Mouse (Mus musculus) hindbrain, postnatal 0 days (tissue): ENCODE data around the gene Pcdh10. TPM values are rescaled to one million over a fixed set of nuclear protein-coding genes. Genes with fewer than 3 reads are reported as not detected.
A peak's percentile ranks its signal among the peaks of the same experiment; 100 is the strongest.

Experiments used
- ATAC-seq: fragments of 200-750 bp; cut with Nextera tagmentation; 2 replicates; pipeline ENCODE4 v1.8.0; 2017; ENCODE audit warnings: mild to moderate bottlenecking, moderate TSS enrichment, moderate library complexity
- DNase-seq: peaks from one replicate; pipeline ENCODE4 v3.0.0-alpha.2; 2015; ENCODE audit warnings: low spot score
- H3K27ac ChIP-seq: fragments of 300-500 bp; sonication (generic); 2 replicates; pipeline ENCODE4 v1.5.1; 2014; ENCODE audit warnings: mild to moderate bottlenecking
- H3K27me3 ChIP-seq: fragments of 300-500 bp; sonication (generic); 2 replicates; pipeline ENCODE4 v1.6.1; 2014; ENCODE audit warnings: low read length, mixed read lengths; ENCODE audit not compliant: insufficient read depth
- H3K36me3 ChIP-seq: fragments of 300-500 bp; sonication (generic); 2 replicates; pipeline ENCODE4 v1.6.1; 2014; ENCODE audit warnings: low read length, mixed read lengths; ENCODE audit not compliant: insufficient read depth
- H3K4me1 ChIP-seq: fragments of 300-500 bp; sonication (generic); 2 replicates; pipeline ENCODE4 v1.6.1; 2014; ENCODE audit warnings: antibody characterized with exemption, low read length, mixed read lengths; ENCODE audit not compliant: insufficient read depth
- H3K4me2 ChIP-seq: fragments of 300-500 bp; sonication (generic); 2 replicates; pipeline ENCODE4 v1.6.1; 2014; ENCODE audit warnings: low read depth, mild to moderate bottlenecking, low read length, moderate library complexity, mixed read lengths
- H3K4me3 ChIP-seq: fragments of 300-500 bp; sonication (generic); 2 replicates; pipeline ENCODE4 v1.5.1; 2014; ENCODE audit warnings: low read length
- H3K9ac ChIP-seq: fragments of 300-500 bp; sonication (generic); replicated peaks from 2 replicates; pipeline ENCODE4 v1.6.1; 2014; ENCODE audit warnings: mild to moderate bottlenecking, low read length, moderate library complexity, mixed read lengths
- H3K9me3 ChIP-seq: fragments of 300-500 bp; sonication (generic); 2 replicates; pipeline ENCODE4 v1.6.1; 2016; ENCODE audit warnings: low read length, mixed read lengths
- CTCF ChIP-seq: IDR thresholded peaks from 2 replicates; pipeline ENCODE4 v1.5.1; 2016; ENCODE audit warnings: antibody characterized with exemption, control low read depth, low read depth
- WGBS: fragments of 180-500 bp; shearing (Covaris S2); extraction: QIAGEN DNeasy Blood & Tissue Kit; methylation state at CpG from one replicate; pipeline ENCODE4 v1.1.7; 2014; 5-methylcytosine and 5-hydroxymethylcytosine counted together
- polyA plus RNA-seq: library from polyadenylated mRNA; unstranded; fragments of >200 nt; fragmentation: Nextera tagmentation; extraction: Ambion mirVana; gene quantifications from 2 replicates; pipeline ENCODE4 v1.2.1, GENCODE M21; 2015
- total RNA-seq: library from RNA; depleted of rRNA; stranded (reverse); fragments of >200 nt; gene quantifications from 2 replicates; pipeline ENCODE4 v1.2.3, GENCODE M21; 2014

The Pcdh10 gene
- total and polyA plus RNA-seq, 2 experiments from 2014 or later, result 21.4 to 136 TPM

GRCm38 (mm10) chr3:45385451-45385850, 7.3 kb downstream of the Pcdh10 start:
- Histone ChIP-seq H3K27me3 (no peaks in the 10 kb centered on the region), H3K27ac (peak overlapping the region; percentile 72; the same call in 1 of the 2 replicates), H3K9me3 (no peaks in the 10 kb centered on the region), H3K9ac (peak overlapping the region; percentile 13; the same call in 1 of the 2 replicates), H3K36me3 (no peaks in the 10 kb centered on the region), H3K4me1 (no peaks in the 10 kb centered on the region), H3K4me2 (peak overlapping the region; percentile 50), H3K4me3 (peak overlapping the region; percentile 21)
- DNase-seq (no peak), ATAC-seq (no peak)
- no peak for TF ChIP-seq CTCF
- WGBS, result 34% methylated on average over 2 of the region's 2 CpGs

DNA sequence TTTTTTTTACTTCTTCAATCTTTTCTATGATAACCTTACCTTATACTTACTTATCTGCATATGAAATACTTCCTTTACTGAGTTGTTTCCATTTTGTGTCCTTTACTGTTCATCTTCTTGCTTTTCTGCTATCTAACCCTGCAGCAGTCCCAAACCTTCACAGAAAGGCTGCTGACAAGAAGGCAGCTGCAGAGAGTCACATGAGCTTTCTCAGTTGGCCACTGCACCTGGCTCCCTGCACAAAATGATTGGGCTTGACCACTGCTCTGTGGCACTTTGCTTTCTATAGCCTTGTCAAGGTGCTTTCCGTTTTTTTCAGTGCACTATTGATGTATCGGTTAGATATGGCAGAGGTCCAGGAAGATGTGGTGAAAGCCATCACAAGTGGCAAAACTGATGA, 8.3 kb downstream of the Pcdh10 start:
- WGBS, result 34% methylated on average over 2 of the region's 2 CpGs
- no peak for TF ChIP-seq CTCF
- H3K4me2 ChIP-seq, result peak overlapping the region; percentile 50
- peak overlapping the region; percentile 2; the same call in 1 of the 2 replicates for H3K4me3 ChIP-seq
- peak; percentile 30 for DNase-seq
- no peaks in the 10 kb centered on the region for H3K4me1 ChIP-seq
- H3K27me3 ChIP-seq, result no peaks in the 10 kb centered on the region
- H3K36me3 ChIP-seq, result no peaks in the 10 kb centered on the region
- ATAC-seq, result no peak
- H3K27ac ChIP-seq, result no peak overlapping the region
- H3K9me3 ChIP-seq, result no peaks in the 10 kb centered on the region
- H3K9ac ChIP-seq, result no peak overlapping the region

- Histone ChIP-seq H3K27me3 (no peaks in the 10 kb centered on the region), H3K27ac (no peak overlapping the region), H3K9me3 (no peaks in the 10 kb centered on the region), H3K4me2 (no peak overlapping the region), H3K4me1 (no peaks in the 10 kb centered on the region), H3K4me3 (no peak overlapping the region), H3K36me3 (peaks cover 4% of the 10 kb centered on the region; the same call in 1 of the 2 replicates), H3K9ac (no peak overlapping the region)
- ATAC-seq, result no peak
- 72% methylated on average over 4 of the region's 4 CpGs for WGBS
- DNase-seq, result no peak
- TF ChIP-seq CTCF, result no peak
Observed at GRCm38 (mm10) chr3:45397101-45397500, 18.9 kb downstream of the Pcdh10 start.

GRCm38 (mm10) chr3:45403239-45403638, 25.0 kb downstream of the Pcdh10 start:
- WGBS, result 77% methylated on average over 2 of the region's 2 CpGs
- no peaks in the 10 kb centered on the region for H3K9me3 ChIP-seq
- no peaks in the 10 kb centered on the region for H3K27me3 ChIP-seq
- no peak for DNase-seq
- no peak overlapping the region for H3K4me3 ChIP-seq
- H3K4me1 ChIP-seq, result no peaks in the 10 kb centered on the region
- no peak overlapping the region for H3K9ac ChIP-seq
- no peak for TF ChIP-seq CTCF
- no peaks in the 10 kb centered on the region for H3K36me3 ChIP-seq
- no peak overlapping the region for H3K27ac ChIP-seq
- ATAC-seq, result no peak
- H3K4me2 ChIP-seq, result no peak overlapping the region

GRCm38 (mm10) chr3:45431691-45432090, 53.5 kb downstream of the Pcdh10 start:
- Histone ChIP-seq H3K4me3 (no peak overlapping the region), H3K4me1 (no peaks in the 10 kb centered on the region), H3K4me2 (no peak overlapping the region), H3K27ac (no peak overlapping the region), H3K27me3 (no peaks in the 10 kb centered on the region), H3K9ac (no peak overlapping the region), H3K9me3 (no peaks in the 10 kb centered on the region), H3K36me3 (no peaks in the 10 kb centered on the region)
- TF ChIP-seq CTCF, result no peak
- 37% methylated on average over 1 of the region's 1 CpGs for WGBS
- DNase-seq (peak; percentile 39), ATAC-seq (no peak)

- ATAC-seq (no peak), DNase-seq (peak; percentile 5)
- no peak for TF ChIP-seq CTCF
- H3K27ac ChIP-seq, result no peak overlapping the region
- H3K4me2 ChIP-seq, result 0 out of 2 replicates have a peak overlapping the region, but pooled peaks have one; percentile 18
- H3K27me3 ChIP-seq, result no peaks in the 10 kb centered on the region
- 49% methylated on average over 11 of the region's 11 CpGs for WGBS
- H3K4me3 ChIP-seq, result no peak overlapping the region
- H3K36me3 ChIP-seq, result no peaks in the 10 kb centered on the region
- no peaks in the 10 kb centered on the region for H3K4me1 ChIP-seq
- H3K9ac ChIP-seq, result no peak overlapping the region
- H3K9me3 ChIP-seq, result no peaks in the 10 kb centered on the region
Observed at GRCm38 (mm10) chr3:45432172-45432765, 54.1 kb downstream of the Pcdh10 start.
